Mouse (Mus musculus): ENCODE measurements around the gene Ptprd.
"Not testable (repeated sequence)": the region's sequence is repeated elsewhere in the genome, so short reads cannot be mapped to it uniquely, and the experiment has no call there.

Ptprd gene

DNA sequence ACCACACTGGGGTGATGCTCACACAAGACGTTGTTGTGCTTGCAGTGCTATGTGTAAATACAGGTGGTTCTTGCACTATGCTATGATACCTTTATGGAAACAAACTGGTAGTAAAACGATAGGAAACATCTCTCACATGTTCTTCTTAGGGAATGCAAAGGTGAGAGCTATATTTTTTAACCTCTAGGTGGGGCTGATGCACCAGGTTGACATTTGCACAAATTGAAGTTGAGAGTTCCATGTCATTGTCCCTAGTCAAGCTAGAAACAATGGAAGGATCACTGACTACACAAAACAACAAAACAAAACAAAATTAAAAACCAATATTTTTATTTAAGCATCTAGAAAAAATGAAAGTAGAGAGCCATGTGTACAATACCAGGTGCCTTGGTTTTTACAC, 250.1 kb downstream of the Ptprd start:
- peak in 1 of 2 experiments; percentile 12 for DNase-seq (ENCODE audit: low spot score in 2 of 2)

GRCm38 (mm10) chr4:77889489-77889888, 322.3 kb downstream of the Ptprd start:
- DNase-seq (ENCODE audit: low spot score in 2 of 2): no peak

GRCm38 (mm10) chr4:77880213-77880612, 331.5 kb downstream of the Ptprd start:
- DNase-seq (ENCODE audit: low spot score in 2 of 2): no peak

- DNase-seq (ENCODE audit: low spot score in 2 of 2): no peak
These were observed 350.5 kb downstream of the Ptprd start for GRCm38 (mm10) chr4:77861269-77861668.

GRCm38 (mm10) chr4:77797391-77797790, 414.4 kb downstream of the Ptprd start:
- DNase-seq (ENCODE audit: low spot score in 2 of 2): not testable (repeated sequence)

GRCm38 (mm10) chr4:77777237-77777636, 434.5 kb downstream of the Ptprd start:
- peak in 1 of 2 experiments; percentile 15 for DNase-seq (ENCODE audit: low spot score in 2 of 2)

- DNase-seq (ENCODE audit: low spot score in 2 of 2): no peak
These were observed 448.0 kb downstream of the Ptprd start for GRCm38 (mm10) chr4:77763790-77764189.

DNA sequence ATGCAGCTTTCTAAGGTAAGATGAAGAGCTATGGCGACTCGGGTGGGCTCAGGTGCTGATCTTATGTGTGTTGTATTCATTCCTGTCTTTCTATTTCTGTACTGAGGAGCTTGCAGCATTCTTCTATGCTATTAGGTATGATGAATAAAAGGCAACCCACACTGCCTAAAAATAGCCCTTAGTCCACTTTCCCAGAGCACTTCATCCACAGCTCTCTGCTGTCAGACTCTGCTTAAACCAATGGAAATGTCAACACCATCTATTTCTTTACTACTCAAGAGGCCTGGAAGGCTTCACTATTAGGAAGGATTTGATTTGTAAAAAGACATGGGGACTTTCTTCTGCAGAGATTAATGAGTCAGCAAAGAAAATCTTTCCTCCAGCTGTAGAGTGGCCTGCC, 468.4 kb downstream of the Ptprd start:
- no peak for DNase-seq (ENCODE audit: low spot score in 2 of 2)

DNA sequence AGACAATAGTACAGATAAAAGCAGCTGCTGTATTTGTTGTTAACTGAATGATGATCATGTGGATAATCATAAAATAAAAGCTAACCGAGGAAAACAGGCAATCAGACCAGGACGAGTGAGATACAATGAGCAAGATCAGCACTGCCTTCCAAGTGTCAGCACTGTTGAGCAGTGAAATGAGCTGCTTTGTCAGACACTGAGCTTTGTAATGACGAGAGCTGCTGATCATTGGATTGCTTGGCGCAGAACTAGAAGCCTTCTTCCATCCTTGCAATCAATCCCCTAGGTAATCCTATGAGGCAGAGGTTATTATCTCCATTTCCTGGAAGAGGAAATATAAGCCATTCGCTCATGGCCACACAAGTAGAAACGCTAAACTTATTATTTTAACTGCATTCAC, 489.9 kb downstream of the Ptprd start:
- no peak for DNase-seq (ENCODE audit: low spot score in 2 of 2)

DNA sequence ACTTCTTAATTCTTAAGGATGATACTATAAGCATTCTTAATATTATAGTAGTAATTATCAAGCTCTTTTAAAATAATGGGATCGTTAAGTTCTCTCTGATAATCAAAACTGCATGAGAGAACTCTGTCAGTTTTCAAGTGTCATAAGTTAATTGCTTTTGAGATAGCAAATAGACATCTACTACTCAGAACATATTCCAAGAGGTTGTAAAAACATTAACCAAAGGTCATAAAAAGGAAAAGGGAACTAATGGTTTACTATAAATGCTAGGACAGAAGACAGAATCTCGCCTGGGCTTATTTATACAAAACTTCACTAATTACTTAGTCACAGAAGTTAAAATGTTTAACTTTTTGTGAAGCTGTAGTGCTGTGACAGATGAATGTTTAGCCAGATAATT, 494.0 kb downstream of the Ptprd start:
- no peak for DNase-seq (ENCODE audit: low spot score in 2 of 2)

DNA sequence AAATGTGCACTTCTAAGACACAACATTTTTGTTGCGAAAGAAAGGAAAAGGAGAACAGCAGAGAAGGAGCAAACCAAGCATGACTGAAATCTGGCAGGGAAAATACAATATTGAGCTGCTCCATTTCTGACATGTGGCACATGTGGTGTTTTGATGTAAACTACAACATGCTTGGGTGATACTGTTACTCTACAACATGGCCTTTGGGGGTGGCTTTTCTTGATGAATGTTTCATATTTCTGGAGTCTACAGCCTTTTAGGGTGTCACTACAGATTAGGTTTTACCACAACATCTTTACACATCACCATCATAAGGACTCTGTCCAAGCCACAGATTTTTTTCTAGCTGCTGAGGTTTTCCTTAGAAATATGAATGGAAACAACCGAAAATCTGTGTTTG, 501.5 kb downstream of the Ptprd start:
- DNase-seq (ENCODE audit: low spot score in 2 of 2): no peak

GRCm38 (mm10) chr4:77698294-77698693, 513.5 kb downstream of the Ptprd start:
- no peak for DNase-seq (ENCODE audit: low spot score in 2 of 2)

DNA sequence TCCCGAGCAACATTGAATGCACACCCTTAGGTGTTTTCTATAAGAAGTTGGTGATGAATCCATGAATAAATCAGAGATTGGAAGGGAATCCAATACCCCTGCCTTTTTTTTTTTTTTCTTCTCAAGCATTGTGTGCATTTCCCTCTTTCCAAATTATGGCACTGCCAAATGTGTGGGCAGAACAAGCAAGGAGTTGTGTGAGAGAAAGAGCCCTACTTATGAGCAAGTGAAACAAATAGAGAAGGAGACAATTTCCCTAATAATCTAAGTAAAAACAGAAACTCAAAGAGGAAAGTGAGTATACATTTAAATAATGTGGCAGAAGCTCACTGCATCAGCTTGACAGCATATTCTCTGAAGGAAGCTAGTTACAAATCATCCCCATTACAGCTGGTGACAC, 536.0 kb downstream of the Ptprd start:
- DNase-seq (ENCODE audit: low spot score in 2 of 2): no peak

DNA sequence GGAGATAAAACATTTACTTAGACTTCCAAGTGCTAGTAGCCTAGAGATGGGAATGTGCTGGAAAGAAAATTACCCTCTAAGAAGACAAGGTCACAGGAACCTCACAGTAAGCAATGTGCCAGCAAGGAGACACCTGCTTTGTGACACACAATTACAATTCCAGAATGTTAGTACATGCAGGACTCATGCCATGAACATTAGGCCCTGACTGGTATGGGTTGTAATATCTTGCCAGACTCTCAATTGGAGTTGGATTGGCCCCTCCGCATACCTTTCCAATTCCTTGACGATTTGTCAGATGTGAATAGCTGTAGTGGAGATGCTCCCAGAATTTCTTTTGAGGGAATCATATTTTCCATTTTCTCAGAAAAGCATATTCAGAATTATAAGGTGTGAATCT, 547.0 kb downstream of the Ptprd start:
- DNase-seq (ENCODE audit: low spot score in 2 of 2): no peak

DNA sequence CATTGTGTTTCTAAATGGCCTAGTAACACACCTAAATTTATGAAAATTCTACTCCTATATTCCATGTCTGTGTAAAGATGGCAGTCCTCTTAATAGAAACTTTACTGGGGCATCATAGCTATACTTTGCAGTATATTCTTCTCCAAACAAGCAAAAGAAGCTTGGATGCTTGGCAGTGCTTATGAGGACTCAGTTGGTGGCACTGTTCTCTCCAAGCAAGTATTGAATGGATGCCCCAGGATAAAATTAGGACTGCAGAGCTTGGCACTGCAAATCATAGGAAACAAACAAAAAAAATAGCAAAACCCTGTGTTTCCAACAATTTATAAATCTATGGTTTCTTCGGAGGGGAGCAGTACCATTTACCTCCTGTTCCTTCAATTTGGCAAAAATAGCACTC, 549.5 kb downstream of the Ptprd start:
- no peak for DNase-seq (ENCODE audit: low spot score in 2 of 2)

DNA sequence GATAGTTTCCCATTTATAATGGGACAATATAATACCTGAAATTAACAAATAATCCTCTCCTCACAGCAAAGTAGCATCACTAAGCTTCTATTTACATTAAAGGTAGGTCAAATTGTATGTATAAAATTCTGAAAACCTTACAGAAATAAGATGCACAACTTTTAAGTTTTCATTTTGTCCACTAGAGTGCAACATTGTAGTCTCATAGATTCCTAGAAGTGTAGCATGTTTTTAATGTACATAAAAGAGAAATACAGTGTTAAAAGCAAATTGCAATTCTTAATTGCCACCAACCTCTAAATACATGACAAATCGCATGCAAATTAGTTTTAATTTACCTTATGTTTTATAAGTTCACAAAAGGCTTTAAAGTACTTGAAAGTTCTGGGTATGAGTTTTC, 556.1 kb downstream of the Ptprd start:
- no peak for DNase-seq (ENCODE audit: low spot score in 2 of 2)

GRCm38 (mm10) chr4:77649615-77650325, 562.0 kb downstream of the Ptprd start:
- DNase-seq (ENCODE audit: low spot score in 2 of 2): peak; percentile 47 to 69

DNA sequence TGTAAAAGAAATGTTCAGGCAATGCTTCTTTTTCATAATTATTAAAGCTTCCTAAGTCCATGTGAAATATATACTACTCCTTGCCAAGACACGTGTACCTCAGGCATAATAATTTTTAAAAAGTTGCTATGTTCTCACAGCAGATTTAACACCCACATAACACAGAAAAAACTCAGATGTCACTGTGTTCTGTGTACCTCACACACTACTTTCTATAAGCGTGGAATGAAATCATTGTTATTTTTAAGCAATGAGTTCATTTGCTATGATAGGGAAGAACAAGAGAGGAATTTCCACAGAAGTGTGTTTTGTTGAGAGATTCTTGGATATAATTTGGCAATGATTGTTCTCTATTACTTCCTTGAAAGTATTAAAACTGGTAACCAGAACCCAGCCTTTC, 562.9 kb downstream of the Ptprd start:
- DNase-seq (ENCODE audit: low spot score in 2 of 2): peak in 1 of 2 experiments; percentile 45

- DNase-seq (ENCODE audit: low spot score in 2 of 2): peak; percentile 70 to 76
These were observed 564.2 kb downstream of the Ptprd start for GRCm38 (mm10) chr4:77647451-77648137.

DNA sequence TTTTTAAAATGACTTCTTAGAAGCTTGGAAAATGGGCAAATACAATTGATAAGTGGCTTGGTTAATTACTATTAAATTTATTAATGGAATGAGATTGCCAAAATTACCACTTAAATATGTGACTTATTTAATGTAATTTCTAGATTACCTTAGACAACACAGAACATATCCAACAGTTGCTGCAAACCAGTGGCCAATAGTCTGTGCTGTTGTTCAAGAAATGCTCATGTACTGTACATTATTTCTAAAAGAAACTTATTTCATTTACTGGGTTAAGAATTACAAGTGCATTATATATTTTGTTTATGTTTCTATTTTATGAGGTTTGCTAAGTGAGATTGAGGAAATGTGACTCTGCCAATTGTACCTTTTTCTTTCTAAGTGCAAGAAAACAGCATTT, 567.3 kb downstream of the Ptprd start:
- peak in 1 of 2 experiments; percentile 48 for DNase-seq (ENCODE audit: low spot score in 2 of 2)

GRCm38 (mm10) chr4:77640022-77640421, 571.7 kb downstream of the Ptprd start:
- peak in 1 of 2 experiments; percentile 47 for DNase-seq (ENCODE audit: low spot score in 2 of 2)

GRCm38 (mm10) chr4:77613129-77613528, 598.6 kb downstream of the Ptprd start:
- no peak for DNase-seq (ENCODE audit: low spot score in 2 of 2)

DNA sequence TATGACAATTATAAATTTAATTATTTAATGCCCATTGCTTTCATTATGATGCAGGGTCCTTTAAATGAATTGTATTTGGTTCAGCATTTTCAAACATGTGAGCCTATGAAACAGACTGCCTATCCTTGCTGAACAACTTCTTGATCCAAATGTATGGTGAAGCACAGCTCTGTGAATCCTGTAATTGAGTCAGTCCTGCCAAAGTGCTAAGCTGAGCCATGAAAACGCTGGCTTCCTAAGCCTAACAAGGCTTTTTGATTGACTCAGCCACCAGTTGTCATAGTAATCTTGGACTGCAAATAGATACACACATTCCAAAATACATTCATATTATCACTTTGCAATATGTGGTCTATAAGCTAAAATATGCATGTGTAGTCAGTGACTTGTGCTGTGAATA, 625.1 kb downstream of the Ptprd start:
- DNase-seq (ENCODE audit: low spot score in 2 of 2): peak in 1 of 2 experiments; percentile 22

Data from left cerebral cortex, adult 9 months (tissue).